Mouse (Mus musculus) cerebellum, adult 8-10 months (tissue): Measurements from ENCODE around the gene Hoxa10.

Experiments
- DNase-seq: peaks from one replicate; pipeline ENCODE4 v3.0.0; 2022

Gene Hoxa10

DNA sequence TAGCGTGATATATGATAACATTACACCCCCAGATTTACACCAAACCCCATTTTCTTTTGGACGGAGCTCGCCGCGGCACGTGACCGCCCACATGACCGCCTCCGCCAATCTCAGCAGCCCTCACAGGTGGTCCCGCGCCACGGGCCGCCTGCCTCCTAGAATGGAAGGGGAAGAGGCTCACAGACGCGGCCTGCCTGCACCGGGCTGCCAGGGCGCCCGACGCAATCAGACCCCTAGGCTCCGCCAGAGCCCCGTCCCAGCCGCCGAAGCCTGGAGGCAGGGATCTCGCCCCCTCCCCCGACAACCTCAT lies 23.2 kb downstream of the Hoxa10 start:
- DNase-seq: no peak

- DNase-seq: no peak
Measured at GRCm38 (mm10) chr6:52216691-52217458, 23.8 kb downstream of the Hoxa10 start.

- DNase-seq: no peak
Measured at GRCm38 (mm10) chr6:52215771-52216535, 24.7 kb downstream of the Hoxa10 start.

DNA sequence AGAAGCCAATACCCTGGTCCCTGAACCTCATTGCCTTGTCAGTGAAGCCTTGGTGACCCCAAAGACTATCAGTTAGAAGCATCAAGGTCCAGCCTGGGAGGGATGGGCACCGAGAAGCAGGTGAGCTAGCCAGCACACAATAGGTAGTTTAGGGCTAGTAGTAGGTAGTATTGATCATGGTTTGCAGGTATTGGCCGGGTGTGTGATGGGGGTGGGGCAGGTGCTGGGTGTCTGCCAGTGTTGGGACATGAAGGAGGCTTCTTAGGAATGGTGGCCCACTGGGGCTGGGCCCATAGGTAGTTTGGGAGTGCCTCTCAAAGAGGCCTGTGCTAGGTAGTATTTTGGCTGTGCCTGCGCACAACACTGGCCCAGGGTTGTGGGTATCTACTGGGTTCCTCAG lies 25.6 kb downstream of the Hoxa10 start:
- DNase-seq: no peak

DNA sequence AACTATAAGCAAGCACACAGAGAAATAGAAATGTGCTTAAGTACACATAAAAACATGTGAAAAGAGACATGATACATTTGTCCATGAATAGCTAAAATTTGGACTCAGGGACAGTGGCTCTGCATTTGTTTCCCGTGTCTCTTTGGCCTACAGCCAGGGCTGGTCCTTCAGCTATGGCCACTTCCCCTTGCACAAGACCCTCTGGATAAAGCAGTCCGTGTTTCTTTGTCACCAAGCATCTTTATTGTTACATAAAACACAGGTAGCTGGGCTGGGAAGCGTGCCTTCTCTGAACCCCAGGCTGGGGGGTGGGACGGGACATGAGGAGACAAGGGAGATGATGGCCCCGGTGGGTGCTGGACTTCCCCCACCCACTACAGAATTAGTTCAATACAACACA lies 26.4 kb downstream of the Hoxa10 start:
- no peak for DNase-seq

DNA sequence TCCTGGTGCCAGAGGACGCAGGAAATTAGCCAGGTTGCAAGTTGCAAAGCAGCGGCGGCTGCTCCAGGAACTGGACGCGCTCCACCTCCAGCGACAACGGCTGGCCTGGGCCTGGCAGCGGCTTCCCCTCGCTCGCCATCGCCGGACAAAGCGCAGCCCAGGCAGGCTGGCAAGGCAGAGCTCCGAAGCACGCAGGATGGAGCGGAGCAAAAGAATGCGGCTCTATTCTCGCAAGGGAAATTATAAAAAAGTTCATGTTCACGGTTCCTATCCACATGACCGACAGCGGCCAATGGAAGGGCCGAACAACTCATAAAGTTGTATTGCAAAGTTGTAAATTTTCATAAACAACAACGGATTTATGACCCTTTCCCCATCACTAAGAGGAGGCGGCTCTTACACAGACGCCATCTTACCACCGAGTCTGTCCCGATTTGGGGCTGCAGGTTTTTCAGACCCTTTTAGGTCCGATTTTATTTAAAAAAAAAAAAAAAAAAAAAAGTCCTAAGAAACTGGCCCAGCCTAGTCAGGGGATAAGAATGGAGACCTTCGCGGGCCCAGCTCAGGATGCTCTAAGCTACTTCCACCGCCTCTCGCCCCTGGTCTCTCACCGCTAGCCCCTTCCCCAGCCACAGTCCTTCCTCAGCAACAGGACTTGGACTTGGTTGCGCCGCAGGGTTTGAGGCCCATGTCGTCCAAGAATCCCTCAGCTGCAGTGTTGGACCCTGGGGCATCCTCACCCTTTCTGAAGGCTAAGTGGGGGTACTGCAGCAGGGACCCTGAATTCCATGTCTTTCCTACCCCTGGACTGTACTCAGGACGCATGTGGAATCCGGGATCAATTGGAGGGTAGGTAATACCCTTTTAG lies 27.3 kb downstream of the Hoxa10 start, which contains the start of the genes Hoxa3 and Gm28308:
TSS of gene Hoxa3 (minus strand) at position 218 of the 868 bp plus-strand sequence.
TSS of gene Gm28308 (minus strand) at position 221 of the 868 bp plus-strand sequence.
- DNase-seq: no peak

DNA sequence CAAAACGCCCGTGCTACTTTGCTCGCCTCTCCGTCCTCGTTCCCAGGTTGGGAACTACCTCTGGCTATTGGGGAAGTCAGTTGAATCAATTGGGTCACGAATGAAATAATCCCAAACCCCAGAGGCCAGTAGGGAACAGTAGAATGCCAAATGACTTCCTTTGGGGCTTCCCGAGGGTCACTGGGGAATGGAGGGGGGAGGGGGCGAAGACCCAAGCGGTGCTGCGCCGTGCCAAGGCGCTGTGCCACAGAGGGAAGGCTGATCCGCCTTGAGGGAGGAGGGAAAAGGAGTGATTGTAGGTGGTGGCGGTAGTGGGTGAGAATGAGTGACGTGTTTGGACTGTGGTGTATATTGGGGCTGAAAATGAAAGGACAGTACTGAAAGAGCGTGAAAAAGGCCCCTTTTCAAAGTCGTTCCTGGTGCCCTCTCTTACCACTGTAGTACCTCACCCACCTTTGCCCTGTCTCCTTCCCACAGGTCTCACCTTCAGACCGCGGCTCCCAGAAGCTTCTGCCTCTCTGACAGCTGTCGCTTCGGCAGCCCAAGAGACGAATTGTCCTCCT lies 28.0 kb downstream of the Hoxa10 start:
- DNase-seq: no peak

DNA sequence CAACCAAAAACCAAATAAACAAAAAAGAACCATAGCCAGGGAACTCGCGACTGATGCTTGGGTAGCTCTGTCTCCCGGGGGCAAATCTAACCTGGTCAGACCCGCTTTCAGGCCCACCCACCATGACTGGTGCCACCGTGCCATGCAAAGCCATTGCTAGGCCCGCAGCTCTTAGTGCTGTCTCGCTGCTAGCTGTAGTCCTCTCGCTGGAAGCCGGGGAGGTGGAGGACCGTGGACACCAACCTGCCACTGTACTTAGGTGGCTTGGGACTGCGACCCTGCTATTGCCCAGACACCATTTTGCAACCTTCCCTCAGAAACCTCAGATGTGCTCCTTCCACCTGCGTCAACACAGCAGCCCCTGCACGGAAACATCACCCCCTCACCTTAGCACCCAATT lies 28.7 kb downstream of the Hoxa10 start:
- no peak for DNase-seq

DNA sequence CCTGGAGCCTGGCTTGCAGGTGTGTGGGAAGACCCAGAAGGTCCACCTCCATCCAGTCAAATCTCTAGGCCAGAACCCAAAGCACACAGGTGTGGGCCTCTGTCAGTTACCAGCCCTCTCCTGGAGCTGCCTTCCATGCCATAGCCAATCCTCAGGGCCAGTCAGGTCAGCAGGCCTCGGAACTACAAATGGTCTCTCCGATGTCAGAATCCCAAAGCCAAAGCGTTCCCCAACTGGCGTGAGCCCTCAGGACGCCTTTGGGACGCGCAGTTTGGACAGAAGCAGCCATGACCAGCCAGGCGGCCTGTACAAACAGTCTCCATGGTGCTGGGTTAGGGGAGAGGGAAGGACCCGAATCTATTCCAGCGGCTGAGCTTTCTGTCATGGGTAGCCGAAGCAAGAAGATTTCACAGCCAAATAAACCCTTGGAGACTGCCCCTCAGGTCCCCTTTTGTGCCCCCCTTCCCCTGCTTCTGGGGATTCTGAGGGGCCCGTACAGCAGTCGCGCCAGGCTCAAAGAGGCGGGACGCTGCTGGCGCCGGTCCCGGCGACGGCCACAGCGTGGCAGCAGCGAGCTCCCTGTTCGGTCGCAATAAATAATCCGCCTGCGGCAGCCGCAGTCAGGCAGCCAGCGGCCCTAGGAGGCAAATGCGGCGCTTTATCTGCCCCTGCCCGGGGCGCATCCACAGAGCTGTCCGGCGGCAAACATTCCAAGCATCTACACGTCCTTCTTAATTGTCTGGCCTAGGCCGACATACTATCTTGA lies 29.3 kb downstream of the Hoxa10 start:
- peak; percentile 52 for DNase-seq

DNA sequence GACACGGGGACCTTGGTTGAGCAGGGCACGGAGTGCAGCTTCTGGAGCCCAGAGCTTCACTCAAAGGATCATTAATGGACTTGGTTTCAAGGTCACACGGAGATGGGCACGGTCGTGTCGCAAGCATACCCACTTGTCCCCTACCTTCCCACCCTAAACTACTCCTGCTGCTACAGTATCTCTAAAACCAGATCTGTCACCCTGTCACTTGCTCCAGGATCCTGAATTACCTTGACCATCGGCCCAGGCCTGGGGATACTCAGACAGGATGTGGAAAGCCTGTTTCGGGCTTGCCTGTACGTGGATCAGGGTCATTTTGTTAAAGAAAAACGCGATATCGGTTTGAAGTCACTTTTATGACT lies 31.0 kb downstream of the Hoxa10 start:
- no peak for DNase-seq

GRCm38 (mm10) chr6:52208868-52209684 lies 31.6 kb downstream of the Hoxa10 start:
- no peak for DNase-seq

- DNase-seq: no peak
Measured at GRCm38 (mm10) chr6:52208072-52208867, 32.4 kb downstream of the Hoxa10 start, which contains the start of gene Hoxa6. Gene Hoxa6, minus strand, starts transcription at chr6:52208722.

DNA sequence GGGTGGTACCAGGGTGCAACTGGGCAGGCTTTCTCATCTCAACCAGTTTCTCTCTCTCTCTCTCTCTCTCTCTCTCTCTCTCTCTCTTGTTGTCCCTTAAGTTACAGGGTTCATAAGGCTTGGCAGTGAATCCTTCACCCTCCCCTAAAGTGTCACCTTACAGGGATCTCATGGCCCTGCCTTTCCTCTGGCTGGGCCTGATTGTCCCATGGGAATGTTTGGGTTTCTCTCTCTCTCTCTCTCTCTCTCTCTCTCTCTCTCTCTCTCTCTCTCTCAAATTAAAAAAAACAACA lies 33.0 kb downstream of the Hoxa10 start:
- no peak for DNase-seq

- DNase-seq: no peak
Measured at GRCm38 (mm10) chr6:52206882-52207683, 33.6 kb downstream of the Hoxa10 start.

GRCm38 (mm10) chr6:52205638-52206621 lies 34.7 kb downstream of the Hoxa10 start:
- DNase-seq: no peak

GRCm38 (mm10) chr6:52205221-52205620 lies 35.4 kb downstream of the Hoxa10 start:
- DNase-seq: no peak

DNA sequence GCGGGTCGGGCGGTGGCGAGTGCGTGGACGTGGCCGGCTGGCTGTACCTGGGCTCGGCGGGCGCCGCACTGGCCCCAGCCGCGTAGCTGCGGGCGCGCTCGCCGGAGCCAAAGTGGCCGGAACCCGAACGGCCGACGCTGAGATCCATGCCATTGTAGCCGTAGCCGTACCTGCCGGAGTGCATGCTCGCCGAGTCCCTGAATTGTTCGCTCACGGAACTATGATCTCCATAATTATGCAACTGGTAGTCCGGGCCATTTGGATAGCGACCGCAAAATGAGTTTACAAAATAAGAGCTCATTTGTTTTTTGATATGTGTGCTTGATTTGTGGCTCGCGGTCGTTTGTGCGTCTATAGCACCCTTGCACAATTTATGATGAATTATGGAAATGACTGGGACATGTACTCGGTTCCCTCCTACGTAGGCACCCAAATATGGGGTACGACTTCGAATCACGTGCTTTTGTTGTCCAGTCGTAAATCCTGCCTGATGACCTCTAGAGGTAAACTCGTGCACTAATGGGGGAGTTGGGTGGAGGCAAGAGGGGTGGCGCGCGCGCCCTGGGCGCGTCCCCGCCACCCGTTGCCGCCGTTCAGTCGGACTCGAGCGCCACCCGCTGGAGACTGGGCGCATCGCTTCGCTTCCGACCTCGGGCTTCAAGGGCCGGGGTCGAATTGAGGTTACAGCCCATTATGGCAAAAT lies 36.5 kb downstream of the Hoxa10 start, which contains the start of gene Hoxa5:
TSS of gene Hoxa5 (minus strand) at position 538 of the 703 bp plus-strand sequence.
- no peak for DNase-seq
